Mouse (Mus musculus) midbrain, embryonic 16.5 days (tissue): Measurements from ENCODE around the gene Scoc. TPM values are rescaled to one million over a fixed set of nuclear protein-coding genes. Genes with fewer than 3 reads are reported as not detected.

Experiments
- ATAC-seq: fragments of 200-750 bp; cut with Nextera tagmentation; 2 replicates; pipeline ENCODE4 v1.8.0; 2017; ENCODE audit warnings: moderate TSS enrichment
- H3K27ac ChIP-seq: fragments of 300-500 bp; sonication (generic); 2 replicates; pipeline ENCODE4 v1.5.1; 2014; ENCODE audit warnings: mild to moderate bottlenecking, low read length, mixed read lengths
- H3K27me3 ChIP-seq: fragments of 300-500 bp; sonication (generic); 2 replicates; pipeline ENCODE4 v1.6.1; 2014; ENCODE audit warnings: low read depth, low read length, mixed read lengths; ENCODE audit not compliant: control insufficient read depth, insufficient read depth
- H3K36me3 ChIP-seq: fragments of 300-500 bp; sonication (generic); 2 replicates; pipeline ENCODE4 v1.6.1; 2014; ENCODE audit warnings: mild to moderate bottlenecking, low read length, moderate library complexity, mixed read lengths; ENCODE audit not compliant: control insufficient read depth, insufficient read depth
- H3K4me1 ChIP-seq: fragments of 300-500 bp; sonication (generic); 2 replicates; pipeline ENCODE4 v1.6.1; 2014; ENCODE audit warnings: mild to moderate bottlenecking, low read length, mixed read lengths; ENCODE audit not compliant: control insufficient read depth, insufficient read depth
- H3K4me2 ChIP-seq: fragments of 300-500 bp; sonication (generic); 2 replicates; pipeline ENCODE4 v1.6.1; 2014; ENCODE audit warnings: mild to moderate bottlenecking, low read length, mixed read lengths
- H3K4me3 ChIP-seq: fragments of 300-500 bp; sonication (generic); 2 replicates; pipeline ENCODE4 v1.5.1; 2014; ENCODE audit warnings: low read depth, mild to moderate bottlenecking, low read length, moderate library complexity, mixed read lengths
- H3K9ac ChIP-seq: fragments of 300-500 bp; sonication (generic); 2 replicates; pipeline ENCODE4 v1.6.1; 2014; ENCODE audit warnings: low read depth, low read length, mixed read lengths
- H3K9me3 ChIP-seq: fragments of 300-500 bp; sonication (generic); replicated peaks from 2 replicates; pipeline ENCODE4 v1.6.1; 2014; ENCODE audit warnings: mild to moderate bottlenecking, low read length, mixed read lengths; ENCODE audit not compliant: control insufficient read depth, poor library complexity, severe bottlenecking
- WGBS: fragments of 180-500 bp; shearing (Covaris S2); extraction: QIAGEN DNeasy Blood & Tissue Kit; methylation state at CpG from one replicate; pipeline ENCODE4 v1.1.7; 2014; 5-methylcytosine and 5-hydroxymethylcytosine counted together
- polyA plus RNA-seq: library from polyadenylated mRNA; unstranded; fragments of >200 nt; fragmentation: Nextera tagmentation; extraction: Ambion mirVana; gene quantifications from 2 replicates; pipeline ENCODE4 v1.2.1, GENCODE M21; 2015

Scoc gene
- polyA plus RNA-seq, 1 experiment from 2014 or later, result 361 TPM

DNA sequence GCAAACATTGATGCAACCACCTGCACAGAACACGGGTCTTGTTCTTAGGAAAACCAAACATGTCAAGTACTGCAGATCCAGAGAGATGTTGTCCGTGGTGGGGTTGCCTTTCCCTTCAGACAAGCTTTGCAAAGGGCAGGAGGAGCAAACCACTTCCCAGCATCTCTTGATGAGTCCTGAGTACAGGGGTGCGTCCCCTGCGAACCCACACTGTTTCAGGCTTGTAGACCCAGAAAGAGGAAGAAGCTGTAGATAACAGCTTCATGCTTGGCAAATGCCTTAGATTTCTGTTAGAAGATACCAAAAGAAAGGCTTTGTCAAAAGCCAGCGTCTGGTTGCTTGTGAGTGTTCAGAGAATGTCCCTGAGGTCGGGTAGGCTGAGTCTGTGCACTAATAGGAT, 40.2 kb downstream of the Scoc start:
- WGBS, result 83% methylated on average over 6 of the region's 6 CpGs
- H3K27me3 ChIP-seq, result no peaks in the 10 kb centered on the region
- no peak overlapping the region for H3K4me2 ChIP-seq
- no peaks in the 10 kb centered on the region for H3K9me3 ChIP-seq
- ATAC-seq, result no peak
- H3K4me1 ChIP-seq, result no peaks in the 10 kb centered on the region
- H3K9ac ChIP-seq, result no peak overlapping the region
- no peak overlapping the region for H3K4me3 ChIP-seq
- no peak overlapping the region for H3K27ac ChIP-seq
- H3K36me3 ChIP-seq, result no peaks in the 10 kb centered on the region

DNA sequence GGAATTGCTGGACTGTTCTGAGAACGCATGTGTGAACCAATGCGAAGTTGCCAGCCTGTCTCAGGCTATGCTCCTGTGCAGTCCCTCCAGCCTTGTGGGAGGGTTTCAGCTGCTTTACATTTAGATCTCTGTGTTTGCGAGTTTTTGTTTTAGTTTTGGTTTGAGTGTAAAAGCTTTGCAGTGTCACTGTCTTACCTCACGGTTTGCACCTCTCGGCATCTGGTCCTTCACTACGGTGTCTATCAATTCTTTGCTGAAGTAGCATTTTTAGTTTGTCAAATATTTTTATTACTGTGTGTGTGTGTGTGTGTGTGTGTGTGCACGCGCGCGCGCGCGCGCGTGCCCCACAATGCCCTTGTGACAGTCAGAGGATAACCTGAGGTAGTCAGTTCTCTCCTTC, 41.3 kb downstream of the Scoc start:
- ATAC-seq, result no peak
- WGBS, result 97% methylated on average over 15 of the region's 15 CpGs

DNA sequence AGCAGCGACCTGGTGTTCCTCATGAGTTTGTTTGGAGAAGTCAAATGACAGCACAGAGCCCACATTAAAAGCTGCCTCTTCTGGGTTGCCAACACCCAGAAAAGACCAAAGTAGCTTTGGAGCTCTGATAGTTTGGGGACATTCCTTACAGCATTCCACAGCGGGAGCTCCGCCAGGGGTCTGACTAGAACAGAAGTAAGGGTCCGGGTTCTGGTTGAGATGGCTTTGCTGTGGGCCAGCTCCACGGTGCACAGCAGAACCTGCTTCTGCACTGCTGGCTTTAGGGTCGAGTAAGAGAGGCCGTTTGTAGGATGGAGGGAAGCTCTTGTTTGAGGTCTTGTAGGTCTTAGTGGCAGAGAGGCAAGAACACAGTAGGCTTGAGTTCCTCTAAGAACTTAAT, 49.7 kb downstream of the Scoc start:
- H3K4me1 ChIP-seq, result no peaks in the 10 kb centered on the region
- H3K36me3 ChIP-seq, result no peaks in the 10 kb centered on the region
- 84% methylated on average over 7 of the region's 7 CpGs for WGBS
- no peak overlapping the region for H3K4me3 ChIP-seq
- ATAC-seq, result no peak
- no peaks in the 10 kb centered on the region for H3K9me3 ChIP-seq
- no peak overlapping the region for H3K27ac ChIP-seq
- H3K27me3 ChIP-seq, result no peaks in the 10 kb centered on the region
- no peak overlapping the region for H3K4me2 ChIP-seq
- no peak overlapping the region for H3K9ac ChIP-seq

More for the DNA sequence above, 41.3 kb downstream of the Scoc start:
- no peak overlapping the region for H3K4me3 ChIP-seq
- no peak overlapping the region for H3K9ac ChIP-seq
- no peaks in the 10 kb centered on the region for H3K9me3 ChIP-seq
- no peak overlapping the region for H3K27ac ChIP-seq
- H3K27me3 ChIP-seq, result no peaks in the 10 kb centered on the region
- H3K36me3 ChIP-seq, result no peaks in the 10 kb centered on the region
- H3K4me1 ChIP-seq, result no peaks in the 10 kb centered on the region
- H3K4me2 ChIP-seq, result no peak overlapping the region

- no peak for ATAC-seq
- Histone ChIP-seq H3K36me3 (no peaks in the 10 kb centered on the region), H3K9me3 (no peaks in the 10 kb centered on the region), H3K9ac (no peak overlapping the region), H3K27ac (no peak overlapping the region), H3K27me3 (no peaks in the 10 kb centered on the region), H3K4me3 (no peak overlapping the region), H3K4me2 (no peak overlapping the region), H3K4me1 (no peaks in the 10 kb centered on the region)
- 28% methylated on average over 6 of the region's 6 CpGs for WGBS
These were observed 51.4 kb downstream of the Scoc start for GRCm38 (mm10) chr8:83406836-83407235.

DNA sequence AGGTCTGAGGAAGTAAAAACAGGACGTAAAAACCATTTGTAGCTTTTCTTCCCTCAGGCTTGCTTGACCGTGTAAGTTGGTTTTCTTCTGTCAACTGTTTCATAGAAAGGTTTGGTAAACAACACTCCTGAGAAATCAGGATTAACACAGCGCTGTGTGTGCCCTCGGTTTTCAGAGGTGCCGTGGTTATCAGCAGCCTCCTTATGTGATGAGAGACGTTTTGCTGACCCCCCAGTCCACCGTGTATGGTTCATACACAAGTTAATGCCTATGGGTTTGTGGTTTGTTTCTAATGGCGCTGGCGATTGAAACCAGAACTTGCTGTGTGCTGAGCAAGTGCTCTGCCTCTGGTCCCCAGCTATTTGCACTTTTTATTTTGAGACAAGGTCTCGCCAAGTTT, 52.6 kb downstream of the Scoc start:
- Histone ChIP-seq H3K4me3 (no peak overlapping the region), H3K36me3 (0 out of 2 replicates have a peak, but pooled peaks cover 2% of the 10 kb centered on the region), H3K27me3 (no peaks in the 10 kb centered on the region), H3K4me2 (no peak overlapping the region), H3K4me1 (no peaks in the 10 kb centered on the region), H3K27ac (no peak overlapping the region), H3K9me3 (no peaks in the 10 kb centered on the region), H3K9ac (no peak overlapping the region)
- ATAC-seq, result no peak
- WGBS, result 89% methylated on average over 10 of the region's 10 CpGs

- Histone ChIP-seq H3K4me2 (no peak overlapping the region), H3K27ac (no peak overlapping the region), H3K4me3 (no peak overlapping the region), H3K4me1 (no peaks in the 10 kb centered on the region), H3K9me3 (no peaks in the 10 kb centered on the region), H3K9ac (no peak overlapping the region), H3K36me3 (peaks cover 2% of the 10 kb centered on the region; the same call in 1 of the 2 replicates), H3K27me3 (no peaks in the 10 kb centered on the region)
- WGBS, result 71% methylated on average over 4 of the region's 4 CpGs
- no peak for ATAC-seq
These were observed 60.5 kb downstream of the Scoc start for GRCm38 (mm10) chr8:83397726-83398125.

DNA sequence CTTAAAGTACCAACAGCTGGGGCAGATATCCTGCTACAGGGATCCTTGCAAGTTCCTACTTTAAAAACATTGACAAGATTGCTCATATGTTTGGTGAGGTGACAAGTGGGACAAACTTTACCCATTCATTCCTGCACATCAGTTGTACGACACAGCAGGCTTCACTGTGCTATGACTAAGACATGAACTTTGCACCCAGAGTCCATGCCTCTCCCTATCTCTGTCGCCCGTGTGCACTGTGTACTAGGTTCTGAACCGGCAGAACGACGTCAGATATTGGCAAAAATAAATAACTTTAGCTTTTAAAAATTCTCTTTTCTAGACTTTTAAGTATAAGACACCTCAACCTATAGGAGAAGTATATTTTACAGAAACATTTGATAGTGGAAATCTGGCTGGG, 61.5 kb downstream of the Scoc start:
- no peak overlapping the region for H3K27ac ChIP-seq
- H3K4me1 ChIP-seq, result no peaks in the 10 kb centered on the region
- no peak overlapping the region for H3K4me2 ChIP-seq
- H3K9me3 ChIP-seq, result no peaks in the 10 kb centered on the region
- 93% methylated on average over 6 of the region's 6 CpGs for WGBS
- no peak overlapping the region for H3K4me3 ChIP-seq
- ATAC-seq, result no peak
- peaks cover 2% of the 10 kb centered on the region; the same call in 1 of the 2 replicates for H3K36me3 ChIP-seq
- no peaks in the 10 kb centered on the region for H3K27me3 ChIP-seq
- H3K9ac ChIP-seq, result no peak overlapping the region

- H3K27ac ChIP-seq, result no peak overlapping the region
- H3K36me3 ChIP-seq, result no peaks in the 10 kb centered on the region; the same call in 1 of the 2 replicates
- H3K4me3 ChIP-seq, result no peak overlapping the region
- no peaks in the 10 kb centered on the region for H3K27me3 ChIP-seq
- H3K4me2 ChIP-seq, result no peak overlapping the region
- no peaks in the 10 kb centered on the region for H3K9me3 ChIP-seq
- no peak for ATAC-seq
- H3K4me1 ChIP-seq, result peaks cover 5% of the 10 kb centered on the region; the same call in 1 of the 2 replicates
- 90% methylated on average over 5 of the region's 5 CpGs for WGBS
- no peak overlapping the region for H3K9ac ChIP-seq
These were observed 63.9 kb downstream of the Scoc start for GRCm38 (mm10) chr8:83394325-83394724.

DNA sequence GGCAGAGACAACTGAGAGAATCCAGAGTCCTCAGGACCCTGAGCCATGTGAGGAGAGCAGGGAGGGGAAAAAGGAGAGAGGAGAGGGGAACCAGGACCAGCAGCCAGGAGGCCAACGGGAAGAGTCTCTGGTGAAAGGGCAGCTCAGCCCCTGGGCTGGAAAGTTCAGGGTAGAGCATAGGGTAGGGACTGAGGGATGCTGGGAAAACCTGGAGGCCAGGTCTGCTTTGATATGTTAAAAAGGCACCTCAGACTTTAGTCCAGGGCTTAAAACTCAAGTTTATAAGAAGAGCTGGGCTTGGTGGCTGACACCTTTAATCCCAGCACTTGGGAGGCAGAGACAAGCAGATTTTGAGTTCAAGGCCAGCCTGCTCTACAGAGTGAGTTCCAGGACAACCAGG, 65.7 kb downstream of the Scoc start:
- H3K4me1 ChIP-seq, result peaks cover 7% of the 10 kb centered on the region; the same call in 1 of the 2 replicates
- 76% methylated on average over 1 of the region's 1 CpGs for WGBS
- H3K4me2 ChIP-seq, result no peak overlapping the region
- no peaks in the 10 kb centered on the region for H3K36me3 ChIP-seq
- no peak overlapping the region for H3K27ac ChIP-seq
- ATAC-seq, result no peak
- peaks cover 3% of the 10 kb centered on the region; the same call in 1 of the 2 replicates for H3K27me3 ChIP-seq
- H3K4me3 ChIP-seq, result no peak overlapping the region
- H3K9me3 ChIP-seq, result no peaks in the 10 kb centered on the region
- H3K9ac ChIP-seq, result no peak overlapping the region
